1 mouse cellular context compared by ENCODE assay signal in the genomic region with DNA sequence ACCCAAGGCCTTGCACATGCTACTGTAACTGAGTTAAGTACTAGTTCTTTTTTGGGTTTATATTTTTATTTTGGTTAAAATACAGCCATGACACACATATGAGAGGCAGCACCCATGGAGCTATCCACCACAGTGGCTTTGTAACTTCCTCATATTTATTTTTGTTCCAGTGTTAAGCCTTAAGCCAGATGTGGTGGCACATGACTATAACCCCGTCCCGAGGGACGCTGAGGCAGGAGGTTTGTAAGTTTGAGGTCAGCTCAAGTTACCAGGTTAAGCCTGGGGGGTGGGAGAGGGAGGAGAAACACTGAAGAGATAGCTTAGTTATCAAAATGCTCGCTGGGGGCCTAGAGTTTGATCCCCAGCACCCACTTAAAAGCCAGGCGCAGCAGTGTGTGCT.
TF ChIP-seq lines count a peak whose summit lies in the region.

No protein-coding gene starts in this region.

TF ChIP-seq in CH12.LX, 34 proteins besides CTCF, POLR2A, EP300 and RAD21 (continued from another document):
- TF ChIP-seq USF2 (conservative IDR thresholded peaks at IDR 0.05; ENCODE audit: low read depth, low read length) (no peak), TBP (conservative IDR thresholded peaks at IDR 0.05; ENCODE audit: low read depth, low read length) (no peak), BHLHE40 (IDR thresholded peaks at IDR 0.05; ENCODE audit: low read depth, low read length) (peak; percentile 99), ETS1 (conservative IDR thresholded peaks at IDR 0.05; ENCODE audit: low read depth, low read length) (peak; percentile 93), SMC3 (IDR thresholded peaks at IDR 0.05; ENCODE audit: low read depth, low read length) (no peak), SIN3A (IDR thresholded peaks at IDR 0.05; ENCODE audit: low read length) (peak; percentile 85), MAX (IDR thresholded peaks at IDR 0.05; ENCODE audit: low read length) (peak; percentile 76), ZKSCAN1 (IDR thresholded peaks at IDR 0.05; ENCODE audit: borderline replicate concordance, low read depth, low read length) (no peak), POLR2AphosphoS2 (IDR thresholded peaks at IDR 0.05; ENCODE audit: low read depth, low read length) (no peak), PAX5 (IDR thresholded peaks at IDR 0.05; ENCODE audit: low read length) (no peak), USF1 (IDR thresholded peaks at IDR 0.05; ENCODE audit: low read depth, low read length) (peak; percentile 51; the same call in 1 of the 2 replicates)
